Mouse (Mus musculus): ENCODE measurements around the gene Hoga1. TPM values are rescaled to one million over a fixed set of nuclear protein-coding genes. Genes with fewer than 3 reads are reported as not detected.

Hoga1 gene
- total and polyA plus RNA-seq, 3 experiments, result not detected

- Histone ChIP-seq H3K4me3 (replicated peaks in 1 of 3; ENCODE audit: low read depth in 2 of 3, low read length in 2 of 3, poor library complexity in 1 of 3) (no peak overlapping the region), H3K9ac (ENCODE audit: insufficient read depth, low read depth) (no peak overlapping the region), H3K79me2 (replicated peaks; ENCODE audit: control insufficient read depth, extremely low read depth, insufficient read depth, poor library complexity, severe bottlenecking) (no peaks in the 10 kb centered on the region), H3K27ac (ENCODE audit: insufficient read depth, low read depth) (no peak overlapping the region), H3K27me3 (replicated peaks) (peaks cover 17% of the 10 kb centered on the region), H3K4me2 (ENCODE audit: insufficient read depth, low read depth, poor library complexity, severe bottlenecking) (no peak overlapping the region), H3K4me1 (ENCODE audit: control insufficient read depth in 1 of 2, insufficient read depth in 2 of 2) (peaks cover 0 to 3% of the 10 kb centered on the region in 2 experiments; a peak in 2 of 4 replicates), H3K36me3 (replicated peaks in 1 of 2; ENCODE audit: control insufficient read depth in 1 of 2, insufficient read depth in 1 of 2, low read length in 1 of 2) (peaks cover 0 to 30% of the 10 kb centered on the region in 2 experiments), H3K9me3 (replicated peaks; ENCODE audit: low read length) (no peaks in the 10 kb centered on the region)
- in situ Hi-C loops (cut with MboI; ENCODE audit: low pct_ligation_motif_present, low pct_unique_long_range_greater_than_20kb, low sequenced_read_pairs) (no loop called here), dilution Hi-C loops (cut with MboI; ENCODE audit: extremely low pct_ligation_motif_present, extremely low pct_unique_long_range_greater_than_20kb, low sequenced_read_pairs) (no loop called here)
- no peak for DNase-seq (ENCODE audit: extremely low read depth)
- no peak for TF ChIP-seq GABPA (IDR thresholded peaks at IDR 0.05; ENCODE audit: insufficient replicate concordance, low read depth, low read length)
- no peak for TF ChIP-seq UBTF (IDR thresholded peaks at IDR 0.05; ENCODE audit: low read depth, low read length)
- no peak for TF ChIP-seq MYC (IDR thresholded peaks at IDR 0.05; ENCODE audit: low read depth, low read length)
- TF ChIP-seq MAX (IDR thresholded peaks at IDR 0.05; ENCODE audit: low read length), result no peak
- TF ChIP-seq CHD2 (IDR thresholded peaks at IDR 0.05; ENCODE audit: low read length), result no peak
- TF ChIP-seq CHD1 (IDR thresholded peaks at IDR 0.05; ENCODE audit: low read depth, low read length), result no peak
- TF ChIP-seq RAD21 (IDR thresholded peaks at IDR 0.05; ENCODE audit: low read depth, low read length), result no peak
- no peak for TF ChIP-seq E2F4 (IDR thresholded peaks at IDR 0.05; ENCODE audit: insufficient replicate concordance, low read depth, low read length)
- no peak for TF ChIP-seq NRF1 (IDR thresholded peaks at IDR 0.05; ENCODE audit: low read depth, low read length)
- no peak for TF ChIP-seq ZKSCAN1 (IDR thresholded peaks at IDR 0.05; ENCODE audit: borderline replicate concordance, low read depth, low read length)
- no peak for TF ChIP-seq BHLHE40 (IDR thresholded peaks at IDR 0.05; ENCODE audit: low read depth, low read length)
- TF ChIP-seq MXI1 (IDR thresholded peaks at IDR 0.05; ENCODE audit: low read depth, low read length), result no peak
- TF ChIP-seq ELF1 (IDR thresholded peaks at IDR 0.05; ENCODE audit: low read depth, low read length), result no peak
- TF ChIP-seq POLR2A (IDR thresholded peaks at IDR 0.05; ENCODE audit: low read depth, low read length), result no peak
- TF ChIP-seq KAT2A (IDR thresholded peaks at IDR 0.05; ENCODE audit: insufficient replicate concordance, low read length), result no peak
- no peak for TF ChIP-seq ETS1 (conservative IDR thresholded peaks at IDR 0.05; ENCODE audit: low read depth, low read length)
- TF ChIP-seq HCFC1 (IDR thresholded peaks at IDR 0.05; ENCODE audit: low read depth, low read length), result no peak
Observed at GRCm38 (mm10) chr19:42033611-42034010, 11.8 kb upstream of the Hoga1 start.

DNA sequence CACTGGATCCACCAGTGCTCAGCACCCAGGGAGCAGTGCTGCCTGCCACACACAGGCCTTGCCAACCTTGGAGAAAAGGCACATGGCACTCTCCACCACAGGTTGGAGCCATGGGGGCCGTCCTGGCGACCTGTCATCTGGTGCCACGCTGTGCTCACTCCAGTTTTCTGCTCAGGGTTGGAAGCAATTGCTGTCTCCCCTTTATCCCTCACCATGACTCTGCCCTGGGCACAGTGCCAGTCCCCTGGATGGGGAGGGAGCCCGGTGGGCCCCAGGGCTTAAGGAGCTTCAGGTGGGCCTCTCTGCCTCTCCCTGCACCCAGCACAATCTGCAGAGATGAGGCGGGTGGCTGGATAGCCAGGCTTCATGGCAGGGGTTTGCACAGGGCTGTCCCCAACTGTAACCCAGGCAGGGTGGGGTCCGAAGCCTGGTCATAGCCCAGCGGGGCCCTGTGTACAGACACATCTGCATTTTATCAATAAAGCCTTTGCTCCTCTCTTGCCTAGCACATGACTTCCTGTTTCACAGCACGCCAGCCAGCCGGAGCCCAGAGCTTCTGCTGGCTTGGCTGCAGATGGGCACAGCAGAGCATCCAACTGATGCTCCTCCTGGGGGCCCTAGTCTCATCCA, 11.1 kb upstream of the Hoga1 start:
- Histone ChIP-seq H3K9me3 (replicated peaks; ENCODE audit: low read length) (no peaks in the 10 kb centered on the region), H3K4me3 (replicated peaks in 1 of 3; ENCODE audit: low read depth in 2 of 3, low read length in 2 of 3, poor library complexity in 1 of 3) (no peak overlapping the region), H3K79me2 (replicated peaks; ENCODE audit: control insufficient read depth, extremely low read depth, insufficient read depth, poor library complexity, severe bottlenecking) (no peaks in the 10 kb centered on the region), H3K4me2 (ENCODE audit: insufficient read depth, low read depth, poor library complexity, severe bottlenecking) (no peak overlapping the region), H3K36me3 (replicated peaks in 1 of 2; ENCODE audit: control insufficient read depth in 1 of 2, insufficient read depth in 1 of 2, low read length in 1 of 2) (peaks cover 0 to 30% of the 10 kb centered on the region in 2 experiments), H3K9ac (ENCODE audit: insufficient read depth, low read depth) (no peak overlapping the region), H3K4me1 (ENCODE audit: control insufficient read depth in 1 of 2, insufficient read depth in 2 of 2) (peaks cover 0 to 3% of the 10 kb centered on the region in 2 experiments; a peak in 2 of 4 replicates), H3K27ac (ENCODE audit: insufficient read depth, low read depth) (no peak overlapping the region), H3K27me3 (replicated peaks) (peaks cover 18% of the 10 kb centered on the region)
- no peak for DNase-seq (ENCODE audit: extremely low read depth)
- TF ChIP-seq E2F4 (IDR thresholded peaks at IDR 0.05; ENCODE audit: insufficient replicate concordance, low read depth, low read length), result no peak
- TF ChIP-seq KAT2A (IDR thresholded peaks at IDR 0.05; ENCODE audit: insufficient replicate concordance, low read length), result no peak
- no peak for TF ChIP-seq CHD2 (IDR thresholded peaks at IDR 0.05; ENCODE audit: low read length)
- TF ChIP-seq PAX5 (IDR thresholded peaks at IDR 0.05; ENCODE audit: low read length), result no peak
- no peak for TF ChIP-seq IRF4 (IDR thresholded peaks at IDR 0.05; ENCODE audit: low read depth, low read length)
- TF ChIP-seq USF2 (conservative IDR thresholded peaks at IDR 0.05; ENCODE audit: low read depth, low read length), result no peak
- no peak for TF ChIP-seq MEF2A (IDR thresholded peaks at IDR 0.05; ENCODE audit: borderline replicate concordance, low read depth, low read length)
- no peak for TF ChIP-seq TCF12 (IDR thresholded peaks at IDR 0.05; ENCODE audit: low read depth, low read length)
- TF ChIP-seq ETS1 (conservative IDR thresholded peaks at IDR 0.05; ENCODE audit: low read depth, low read length), result no peak
- in situ Hi-C loops (cut with MboI; ENCODE audit: low pct_ligation_motif_present, low pct_unique_long_range_greater_than_20kb, low sequenced_read_pairs), result no loop called here
- dilution Hi-C loops (cut with MboI; ENCODE audit: extremely low pct_ligation_motif_present, extremely low pct_unique_long_range_greater_than_20kb, low sequenced_read_pairs), result no loop called here
